Comparison of ENCODE assay signal across 26 mouse cellular contexts in genomic region chr4:129013151-129013864, GRCm38 (mm10). TPM values are rescaled to one million over a fixed set of nuclear protein-coding genes. Genes with fewer than 3 reads are reported as not detected.
DNase-seq lines count a peak whose midpoint lies in the region; ATAC-seq and TF ChIP-seq lines count a peak whose summit lies in the region.
"Had no signal": no experiment of that assay in that cellular context is flagged by ENCODE, and none has a peak within 500 bp of the region (broad histone marks: within the 10 kb centered on the region; RNA-seq: fewer than 3 reads in every experiment).

No protein-coding gene starts in this region.

- H3K4me3 ChIP-seq in lung, postnatal 0 days (ENCODE audit: low read depth, low read length), result no peak overlapping the region
- H3K4me3 ChIP-seq: embryonic facial prominence, embryonic 12.5 days; erythroblast, embryonic 14.5 days; forebrain, embryonic 12.5 days; hindbrain, embryonic 10.5 days; intestine, embryonic 15.5 days; kidney, embryonic 15.5 days; midbrain, embryonic 13.5 days; stomach, embryonic 15.5 days had no signal

- no peak for DNase-seq in frontal cortex, adult 2 months (ENCODE audit: extremely low spot score in 1 of 2, low spot score in 1 of 2)
- peak; percentile 63 for DNase-seq in lung, postnatal 0 days (ENCODE audit: low spot score)
- no peak for DNase-seq in lung, postnatal 14 days
- DNase-seq in cerebellum, postnatal 4 days (ENCODE audit: low spot score in 2 of 2), result no peak
- DNase-seq in embryo, embryonic 11 days, result no peak
- DNase-seq: adrenal gland, adult 2 months; cerebellum, adult 11-12 months; cerebellum, postnatal 10 days; layer of hippocampus, adult 9-11 months; left cerebral cortex, postnatal 4 days; lung, embryonic 14.5 days; right cerebral cortex, postnatal 14 days; thymus, postnatal 25 days had no signal

- H3K27me3 ChIP-seq in lung, postnatal 0 days (replicated peaks; ENCODE audit: insufficient read depth, low read length), result no peaks in the 10 kb centered on the region
- H3K27me3 ChIP-seq: embryonic facial prominence, embryonic 12.5 days; intestine, embryonic 15.5 days; kidney, embryonic 15.5 days; midbrain, embryonic 13.5 days; stomach, embryonic 15.5 days had no signal

- TF ChIP-seq EP300 in lung, postnatal 0 days (IDR thresholded peaks at IDR 0.05), result no peak

- no peak for TF ChIP-seq CTCF in lung, postnatal 0 days (IDR thresholded peaks at IDR 0.05)

- 48% methylated on average over 10 of the region's 10 CpGs for WGBS in lung, postnatal 0 days

- H3K27ac ChIP-seq in lung, postnatal 0 days (ENCODE audit: low read length), result peak overlapping the region; percentile 48; the same call in 1 of the 2 replicates
- H3K27ac ChIP-seq: embryonic facial prominence, embryonic 12.5 days; forebrain, embryonic 12.5 days; hindbrain, embryonic 10.5 days; intestine, embryonic 15.5 days; kidney, embryonic 15.5 days; midbrain, embryonic 13.5 days; stomach, embryonic 15.5 days had no signal

- H3K4me2 ChIP-seq in lung, postnatal 0 days (replicated peaks; ENCODE audit: low read depth, low read length), result no peak overlapping the region
- H3K4me2 ChIP-seq: embryonic facial prominence, embryonic 12.5 days; forebrain, embryonic 12.5 days; heart, embryonic 11.5 days; intestine, embryonic 15.5 days; kidney, embryonic 15.5 days; liver, embryonic 11.5 days; lung, embryonic 14.5 days; midbrain, embryonic 13.5 days; stomach, embryonic 15.5 days had no signal

- H3K4me1 ChIP-seq in lung, postnatal 0 days (ENCODE audit: insufficient read depth, low read depth, low read length), result peaks cover 9% of the 10 kb centered on the region; the same call in 1 of the 2 replicates

- peaks cover under 1% of the 10 kb centered on the region; the same call in 1 of the 2 replicates for H3K36me3 ChIP-seq in lung, postnatal 0 days (ENCODE audit: insufficient read depth, low read length)

- H3K9ac ChIP-seq in lung, postnatal 0 days (replicated peaks; ENCODE audit: low read depth), result no peak overlapping the region
- H3K9ac ChIP-seq: embryonic facial prominence, embryonic 12.5 days; forebrain, embryonic 12.5 days; intestine, embryonic 15.5 days; kidney, embryonic 15.5 days; lung, embryonic 14.5 days; midbrain, embryonic 13.5 days; stomach, embryonic 15.5 days had no signal

- ATAC-seq in frontal cortex, adult (ENCODE audit: low TSS enrichment), result peak; percentile 75
- peak; percentile 19; the same call in 1 of the 2 replicates for ATAC-seq in lung, postnatal 0 days
- 0 out of 2 replicates have a peak, but pooled peaks have one; percentile 11 for ATAC-seq in granulocyte monocyte progenitor cell, adult 5-6 weeks (replicated peaks; ENCODE audit: poor library complexity, severe bottlenecking)
- ATAC-seq: hindbrain, embryonic 16.5 days; intestine, embryonic 15.5 days; midbrain, embryonic 13.5 days had no signal

- no peaks in the 10 kb centered on the region for H3K9me3 ChIP-seq in lung, postnatal 0 days (ENCODE audit: low read length)
- H3K9me3 ChIP-seq: embryonic facial prominence, embryonic 12.5 days; forebrain, embryonic 12.5 days; intestine, embryonic 15.5 days; kidney, embryonic 15.5 days; midbrain, embryonic 13.5 days; stomach, embryonic 15.5 days had no signal

RNA-seq across cellular contexts. Expression of gene Ak2, which starts 21.6 kb away (rescaled TPM):
- 41.8 and 42.2 TPM in 2 replicates for polyA plus RNA-seq in frontal cortex, adult 2 months (2012; rRNA removed)
- polyA plus RNA-seq in lung, postnatal 0 days (2015; fragmentation: Nextera tagmentation; extraction: Ambion mirVana), result 85.7 and 89.7 TPM in 2 replicates
- 166 and 176 TPM in 2 replicates for total RNA-seq in granulocyte monocyte progenitor cell, adult 5-6 weeks (2014; fragmentation: Nextera tagmentation)
- total RNA-seq in granulocyte monocyte progenitor cell, adult 5-6 weeks (2017), result 169 and 186 TPM in 2 replicates

RNA-seq across cellular contexts. Expression of gene Rnf19b, which starts 44.8 kb away (rescaled TPM):
- 45.4 and 47.8 TPM in 2 replicates for polyA plus RNA-seq in frontal cortex, adult 2 months (2012; rRNA removed)
- 10.9 and 11.7 TPM in 2 replicates for polyA plus RNA-seq in lung, postnatal 0 days (2015; fragmentation: Nextera tagmentation; extraction: Ambion mirVana)
- 30.6 and 31.7 TPM in 2 replicates for total RNA-seq in granulocyte monocyte progenitor cell, adult 5-6 weeks (2014; fragmentation: Nextera tagmentation)
- 54.3 and 75.1 TPM in 2 replicates for total RNA-seq in granulocyte monocyte progenitor cell, adult 5-6 weeks (2017)

RNA-seq across cellular contexts. Expression of gene Azin2, which starts 51.1 kb away (rescaled TPM):
- 42.5 and 43.7 TPM in 2 replicates for polyA plus RNA-seq in frontal cortex, adult 2 months (2012; rRNA removed)
- polyA plus RNA-seq in lung, postnatal 0 days (2015; fragmentation: Nextera tagmentation; extraction: Ambion mirVana), result 39.0 and 42.2 TPM in 2 replicates
- 3.3 and 9.7 TPM in 2 replicates for total RNA-seq in granulocyte monocyte progenitor cell, adult 5-6 weeks (2014; fragmentation: Nextera tagmentation)
- 0.21 and 0.95 TPM in 2 replicates for total RNA-seq in granulocyte monocyte progenitor cell, adult 5-6 weeks (2017)
- polyA plus RNA-seq: erythroblast, embryonic 14.5 days had no signal

Comparison
In these comparisons a context has a peak if more than half of its experiments do, and no peak if none do; other contexts are left out.
1. ATAC-seq: peak in every context shown above with its lines; median percentile 75 in frontal cortex, adult; 19 in lung, postnatal 0 days; 11 in granulocyte monocyte progenitor cell, adult 5-6 weeks.